Mouse (Mus musculus) testis, postnatal 10 days (tissue): ENCODE measurements around the gene Qars.

Experiments
- DNase-seq: peaks from one replicate; pipeline ENCODE4 v3.0.0; 2021; ENCODE audit warnings: low spot score

Qars gene

DNA sequence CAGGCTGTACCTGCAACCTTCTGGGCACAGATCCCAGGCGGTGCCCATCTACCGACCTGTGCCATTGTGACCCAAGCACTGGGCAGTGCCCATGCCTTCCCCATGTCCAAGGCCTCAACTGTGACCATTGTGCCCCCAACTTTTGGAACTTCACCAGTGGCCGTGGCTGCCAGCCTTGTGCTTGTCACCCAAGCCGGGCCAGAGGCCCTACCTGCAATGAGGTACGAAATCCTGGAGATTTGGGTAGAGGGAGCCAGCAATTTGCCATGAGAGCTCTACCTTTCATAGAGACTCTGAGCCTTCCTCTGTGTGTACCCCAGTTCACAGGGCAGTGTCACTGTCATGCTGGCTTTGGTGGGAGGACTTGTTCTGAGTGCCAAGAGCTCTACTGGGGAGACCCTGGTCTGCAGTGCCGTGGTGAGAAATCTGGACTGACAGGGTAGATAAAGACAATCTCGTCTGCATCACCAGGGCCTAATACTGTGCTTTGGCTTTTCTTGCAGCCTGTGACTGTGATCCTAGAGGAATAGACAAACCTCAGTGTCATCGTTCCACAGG lies 20.5 kb upstream of the Qars start:
- no peak for DNase-seq

DNA sequence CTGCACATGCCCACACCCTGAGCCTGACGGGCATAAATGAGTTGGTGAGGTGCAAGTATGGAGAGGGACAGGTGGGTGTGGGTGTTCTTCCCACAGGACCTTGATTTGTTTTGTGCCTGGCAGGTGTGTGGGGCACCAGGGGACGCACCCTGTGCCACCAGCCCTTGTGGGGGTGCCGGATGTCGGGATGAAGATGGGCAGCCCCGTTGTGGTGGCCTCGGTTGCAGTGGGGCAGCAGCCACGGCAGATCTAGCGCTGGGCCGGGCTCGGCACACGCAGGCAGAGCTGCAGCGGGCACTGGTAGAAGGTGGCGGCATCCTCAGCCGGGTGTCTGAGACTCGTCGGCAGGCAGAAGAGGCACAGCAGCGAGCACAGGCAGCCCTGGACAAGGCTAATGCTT lies 19.1 kb upstream of the Qars start:
- no peak for DNase-seq

- DNase-seq: no peak
These were observed 18.3 kb upstream of the Qars start for GRCm38 (mm10) chr9:108489215-108489614.

- DNase-seq: peak; percentile 67
These were observed 17.6 kb upstream of the Qars start for GRCm38 (mm10) chr9:108489702-108490558.

DNA sequence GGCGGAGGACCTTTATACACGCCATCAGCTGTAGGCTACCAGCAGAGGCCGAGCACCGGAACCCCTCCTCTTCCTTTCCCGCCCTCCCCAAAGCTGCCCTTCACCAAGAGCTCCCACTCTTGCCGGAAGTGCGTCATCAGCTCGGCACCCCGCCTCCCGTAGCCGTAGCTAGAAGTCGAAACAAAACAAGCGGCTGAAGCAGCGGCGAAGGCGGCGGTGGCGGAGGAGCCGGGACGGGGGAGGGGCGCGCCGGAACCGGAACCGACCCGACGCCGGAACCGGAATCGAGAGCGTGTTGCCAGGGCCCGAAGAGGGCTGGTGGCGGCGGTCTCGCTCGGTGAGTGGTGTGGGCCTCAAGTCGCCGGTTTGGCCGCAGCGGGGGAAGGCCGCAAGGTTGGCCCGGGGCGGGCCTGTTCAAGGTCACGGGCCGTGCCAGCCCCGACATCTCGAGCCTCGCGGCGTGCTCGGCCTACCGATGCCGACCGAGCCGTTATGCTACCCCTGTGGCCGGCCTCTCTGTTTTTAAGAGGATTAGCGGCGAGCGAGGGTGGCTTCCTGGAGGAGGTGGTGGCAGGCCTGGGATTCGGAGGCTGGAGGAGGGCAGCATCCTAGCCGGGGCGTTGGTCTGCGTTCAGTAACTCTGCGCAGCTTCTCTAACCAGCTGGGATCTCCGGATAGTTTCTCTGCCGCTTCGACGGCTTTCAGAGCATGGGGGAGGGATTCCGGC lies 16.8 kb upstream of the Qars start, which contains the start of gene Usp19:
Gene Usp19, plus strand, starts transcription at position 44 of the 727 bp plus-strand sequence.
- peak; percentile 94 for DNase-seq

GRCm38 (mm10) chr9:108491286-108491580 lies 16.3 kb upstream of the Qars start:
- no peak for DNase-seq

DNA sequence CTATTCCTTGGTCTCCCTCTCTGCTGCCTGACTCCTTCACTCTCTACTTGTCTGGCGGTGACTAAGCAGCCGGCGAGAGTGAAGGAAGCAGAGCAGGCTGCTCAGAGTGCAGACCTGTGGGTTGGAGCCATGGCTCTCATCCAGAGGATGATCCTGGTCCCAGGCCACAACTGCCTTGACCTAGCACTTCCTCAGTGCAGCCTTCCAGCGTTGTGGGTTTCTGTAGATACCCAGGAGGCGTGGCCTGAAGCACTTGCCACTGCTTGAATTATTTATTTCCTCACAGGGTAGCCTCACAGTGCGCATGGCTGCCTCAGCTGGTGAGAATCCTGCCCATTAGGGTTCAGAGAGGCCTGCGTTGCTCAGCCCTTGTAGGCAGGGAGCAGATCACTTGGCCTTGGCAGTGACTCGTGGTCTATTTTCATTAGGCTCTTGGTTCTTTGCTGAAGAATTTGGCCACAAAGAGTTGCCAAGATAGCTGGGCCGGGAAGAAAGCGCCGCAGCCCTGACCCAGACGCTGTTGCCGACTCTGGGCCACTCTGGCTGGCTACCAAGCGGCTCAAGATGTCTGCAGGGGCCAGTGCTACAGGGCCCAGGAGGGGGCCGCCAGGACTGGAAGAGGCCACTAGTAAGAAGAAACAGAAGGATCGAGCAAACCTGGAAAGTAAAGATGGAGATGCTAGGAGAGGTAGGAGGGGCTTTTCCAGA lies 15.3 kb upstream of the Qars start:
- DNase-seq: peak; percentile 65

GRCm38 (mm10) chr9:108493246-108493645 lies 14.3 kb upstream of the Qars start:
- no peak for DNase-seq

GRCm38 (mm10) chr9:108494146-108494825 lies 13.2 kb upstream of the Qars start:
- DNase-seq: no peak

DNA sequence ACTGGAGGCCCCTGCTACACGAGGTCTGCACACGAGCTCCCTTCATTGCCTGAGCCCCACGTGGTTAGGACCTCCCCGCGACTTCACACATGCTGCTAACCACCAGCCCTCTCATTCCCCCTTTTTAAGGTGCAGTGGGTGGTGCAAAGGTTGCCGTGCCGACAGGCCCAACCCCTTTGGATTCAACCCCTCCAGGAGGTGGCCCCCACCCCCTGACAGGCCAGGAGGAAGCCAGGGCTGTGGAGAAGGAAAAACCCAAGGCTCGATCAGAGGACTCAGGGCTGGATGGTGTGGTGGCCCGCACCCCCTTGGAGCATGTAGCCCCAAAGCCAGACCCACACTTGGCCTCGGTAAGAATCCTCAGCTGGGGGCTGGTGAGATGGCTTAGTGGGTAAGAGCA lies 12.6 kb upstream of the Qars start:
- no peak for DNase-seq

DNA sequence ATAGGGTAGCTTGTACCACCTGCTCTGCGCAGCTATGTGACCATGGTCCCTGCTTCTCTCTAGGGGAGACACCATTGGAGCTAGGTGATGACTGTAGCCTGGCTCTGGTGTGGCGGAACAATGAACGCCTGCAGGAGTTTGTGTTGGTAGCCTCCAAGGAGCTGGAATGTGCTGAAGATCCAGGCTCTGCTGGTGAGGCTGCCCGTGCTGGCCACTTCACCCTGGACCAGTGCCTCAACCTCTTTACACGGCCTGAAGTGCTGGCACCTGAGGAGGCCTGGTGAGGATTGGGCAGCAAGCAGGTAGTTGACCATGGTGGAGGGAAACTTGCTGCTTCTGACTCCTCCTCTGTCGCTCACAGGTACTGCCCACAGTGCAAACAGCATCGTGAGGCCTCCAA lies 8.3 kb upstream of the Qars start:
- no peak for DNase-seq

GRCm38 (mm10) chr9:108499943-108500342 lies 7.6 kb upstream of the Qars start:
- DNase-seq: no peak

GRCm38 (mm10) chr9:108506901-108507300 lies 605 bp upstream of the Qars start:
- peak; percentile 43 for DNase-seq

GRCm38 (mm10) chr9:108508776-108509175 lies 1.3 kb downstream of the Qars start:
- DNase-seq: no peak

DNA sequence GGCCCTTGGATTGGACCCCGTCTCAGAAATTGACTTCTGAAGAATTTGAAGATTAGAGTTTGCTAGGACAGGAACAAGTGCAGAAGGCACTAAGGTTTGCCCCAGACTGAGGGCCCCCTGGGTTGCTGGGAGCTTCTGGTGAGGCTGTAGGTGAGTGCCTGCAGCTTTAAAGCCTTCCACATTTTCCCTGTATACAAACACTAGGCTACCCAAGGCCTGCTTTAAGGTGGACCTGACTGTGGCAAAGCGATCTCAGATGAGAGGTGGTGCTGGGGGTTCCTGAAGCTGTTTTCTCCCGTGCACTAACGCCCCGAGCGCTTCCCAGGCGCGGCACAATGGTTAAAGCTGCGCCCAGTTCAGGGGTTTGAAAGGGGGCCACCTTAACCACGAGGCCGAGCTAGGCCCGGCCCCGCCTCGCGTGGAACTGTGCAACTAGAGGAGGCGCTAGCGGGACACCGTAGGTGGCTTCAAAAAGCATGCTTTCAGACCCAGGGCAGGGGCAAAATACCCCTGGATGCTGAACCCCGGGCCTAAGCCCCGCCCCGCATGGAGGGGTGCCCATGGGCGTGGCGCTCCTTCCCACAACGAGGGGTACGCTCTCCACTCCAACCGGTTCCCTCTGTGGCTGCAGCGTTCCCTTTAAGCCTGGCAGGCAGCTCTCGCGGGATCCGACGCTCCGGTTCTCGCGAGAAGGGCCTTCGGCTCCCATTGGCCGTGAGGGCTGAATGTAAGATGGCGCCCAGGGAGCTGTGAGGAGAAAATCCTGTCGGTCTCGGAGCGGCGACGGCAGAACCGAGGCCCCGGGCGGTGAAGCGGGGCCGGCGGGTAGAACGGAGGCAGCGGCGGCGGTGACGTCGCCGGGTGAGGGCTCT lies 9.1 kb downstream of the Qars start, which contains the start of gene Qrich1:
Gene Qrich1, plus strand, starts transcription at position 427 of the 872 bp plus-strand sequence.
- DNase-seq: peak; percentile 94

DNA sequence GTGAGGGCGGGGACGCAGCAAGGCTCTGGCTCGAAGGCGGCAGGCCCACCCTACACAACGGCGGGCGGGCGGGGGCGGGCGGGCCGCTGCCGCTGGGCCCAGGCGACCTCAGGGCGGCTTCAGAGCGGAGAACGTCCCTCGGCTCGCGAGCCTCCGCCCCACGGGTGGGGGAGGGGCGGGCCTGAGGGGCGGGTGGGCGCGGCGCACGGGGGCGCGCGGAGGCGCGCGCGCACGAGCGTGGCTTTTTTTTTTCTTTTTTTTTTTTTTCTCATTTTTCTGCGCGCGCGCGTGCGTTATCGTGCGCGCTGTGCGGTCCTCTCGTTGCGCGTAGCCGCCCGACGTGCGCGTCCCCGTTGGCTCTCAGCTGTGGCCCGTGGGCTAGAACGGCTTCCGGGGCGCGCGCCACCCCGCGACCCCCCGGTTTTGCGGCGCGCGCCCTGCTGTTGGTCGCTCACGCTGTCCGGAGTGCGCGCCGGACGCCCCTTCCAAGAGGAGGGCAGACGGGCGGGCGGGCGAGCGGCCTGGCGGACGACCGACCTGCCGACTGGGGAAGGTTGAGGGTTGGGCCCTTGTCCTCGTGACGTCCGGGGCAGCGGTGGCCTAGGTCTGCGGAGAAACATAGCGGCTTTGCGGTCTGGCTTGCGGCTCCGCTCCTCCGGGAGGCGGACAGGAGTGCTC lies 9.9 kb downstream of the Qars start:
- DNase-seq: peak; percentile 93

DNA sequence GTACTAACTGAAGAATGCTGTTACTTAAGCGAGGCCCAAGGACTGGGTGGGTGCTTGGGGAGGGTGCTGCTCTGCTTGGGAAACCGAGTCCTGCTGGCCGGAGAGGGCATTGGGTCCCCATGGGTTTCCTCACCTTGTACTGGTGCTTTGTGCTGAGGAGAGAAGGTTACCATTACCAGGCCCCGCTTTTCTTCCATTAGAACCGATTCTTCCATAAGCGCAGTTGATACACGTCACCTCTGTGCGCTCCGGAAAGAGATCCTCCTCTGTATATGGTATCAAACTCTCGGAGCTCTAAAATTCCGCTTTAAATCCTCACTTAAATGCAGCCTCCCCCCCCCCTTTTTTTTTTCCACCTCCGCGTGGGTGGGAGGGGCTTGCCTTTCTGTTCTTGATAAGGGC lies 10.4 kb downstream of the Qars start:
- no peak for DNase-seq

- no peak for DNase-seq
These were observed 14.1 kb downstream of the Qars start for GRCm38 (mm10) chr9:108521604-108522003.

GRCm38 (mm10) chr9:108523341-108523740 lies 15.8 kb downstream of the Qars start:
- DNase-seq: no peak

DNA sequence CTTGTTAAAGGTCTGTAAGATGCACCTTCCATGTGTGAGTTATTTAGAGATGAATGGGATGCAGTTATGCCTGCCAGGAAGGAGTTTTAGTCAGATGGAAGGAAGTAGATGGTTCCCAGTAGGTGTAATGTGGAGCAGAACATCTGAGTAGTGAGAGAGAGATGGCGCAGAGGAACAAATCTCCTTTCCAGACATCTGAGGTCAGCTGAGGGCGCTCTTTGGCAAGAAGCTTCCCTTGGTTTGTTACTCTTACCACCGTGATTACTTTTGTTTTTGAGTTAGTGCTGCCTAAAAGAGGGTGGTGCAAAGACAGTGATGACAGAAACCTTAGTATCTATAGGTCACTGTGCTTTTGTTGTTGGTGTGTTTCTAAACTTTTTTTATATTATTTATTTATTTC lies 17.9 kb downstream of the Qars start:
- no peak for DNase-seq
